Mouse (Mus musculus) kidney, adult 2 months (tissue): ENCODE data around the gene Nf1. TPM values are rescaled to one million over a fixed set of nuclear protein-coding genes. Genes with fewer than 3 reads are reported as not detected.
"Not testable (repeated sequence)": the region's sequence is repeated elsewhere in the genome, so short reads cannot be mapped to it uniquely, and the experiment has no call there.

Experiments
- DNase-seq: peaks from one replicate; pipeline ENCODE4 v3.0.0; 2021
- H3K27ac ChIP-seq: fragments of 200-500 bp; 2 replicates; pipeline ENCODE4 v1.5.1; 2012; ENCODE audit warnings: low read depth, low read length, control low read depth, inconsistent platforms; ENCODE audit not compliant: insufficient read depth
- H3K27me3 ChIP-seq: fragments of 200-500 bp; replicated peaks from 2 replicates; pipeline ENCODE4 v1.6.1; 2012; ENCODE audit warnings: mild to moderate bottlenecking, moderate library complexity, low read length, inconsistent platforms; ENCODE audit not compliant: control insufficient read depth, insufficient read depth
- H3K36me3 ChIP-seq: fragments of 200-500 bp; 2 replicates; pipeline ENCODE4 v1.6.1; 2012; ENCODE audit warnings: mild to moderate bottlenecking, moderate library complexity, low read length, inconsistent platforms; ENCODE audit not compliant: control insufficient read depth, insufficient read depth
- H3K4me1 ChIP-seq: fragments of 200-500 bp; 2 replicates; pipeline ENCODE4 v1.6.1; 2011; ENCODE audit warnings: low read length; ENCODE audit not compliant: control insufficient read depth, insufficient read depth
- H3K4me3 ChIP-seq: fragments of 200-500 bp; 2 replicates; pipeline ENCODE4 v1.5.1; 2011; ENCODE audit warnings: mild to moderate bottlenecking, low read depth, low read length, control low read depth; ENCODE audit not compliant: insufficient read depth
- CTCF ChIP-seq: fragments of 200-500 bp; conservative IDR thresholded peaks from 2 replicates; pipeline ENCODE4 v1.5.1; 2011; ENCODE audit warnings: low read depth, mild to moderate bottlenecking, control low read depth, low read length, moderate library complexity, mixed read lengths; ENCODE audit not compliant: insufficient read depth, insufficient read length
- POLR2A ChIP-seq: fragments of 200-500 bp; IDR thresholded peaks from one replicate; pipeline ENCODE4 v1.6.1; 2011; ENCODE audit warnings: low read depth, low read length, control low read depth
- WGBS: fragments of 180-500 bp; shearing (Covaris S2); methylation state at CpG from one replicate; pipeline ENCODE4 v1.1.7; 2018; 5-methylcytosine and 5-hydroxymethylcytosine counted together
- polyA plus RNA-seq: library from polyadenylated mRNA; depleted of rRNA; stranded (reverse); fragments of >200 nt; gene quantifications from 2 replicates; pipeline ENCODE4 v1.2.3, GENCODE M21; 2012

Gene Nf1
- polyA plus RNA-seq, 1 experiment = 10.2 TPM

GRCm38 (mm10) chr11:79296856-79297491 is 42.5 kb upstream of the Nf1 start, which contains the start of gene Gm9964:
Gm9964 (minus strand) TSS chr11:79296906.
- Histone ChIP-seq H3K27me3 (no peaks in the 10 kb centered on the region), H3K4me3 (no peak within 1 kb of the TSS), H3K27ac (no peak within 1 kb of the TSS), H3K36me3 (no peaks in the 10 kb centered on the region), H3K4me1 (peaks cover 6% of the 10 kb centered on the region)
- TF ChIP-seq CTCF (no peak), POLR2A (no peak)
- no peak for DNase-seq
- 48% methylated on average over 5 of the region's 5 CpGs for WGBS

- no peak for DNase-seq
- TF ChIP-seq POLR2A (no peak), CTCF (no peak)
- WGBS = 79% methylated on average over 9 of the region's 9 CpGs
- no peak overlapping the region for H3K4me3 ChIP-seq
- H3K4me1 ChIP-seq = no peaks in the 10 kb centered on the region
- H3K27ac ChIP-seq = no peak overlapping the region
- H3K36me3 ChIP-seq = no peaks in the 10 kb centered on the region
- H3K27me3 ChIP-seq = no peaks in the 10 kb centered on the region
These were observed 39.6 kb upstream of the Nf1 start for GRCm38 (mm10) chr11:79299719-79300431.

- no peak for TF ChIP-seq CTCF
- TF ChIP-seq POLR2A = no peak
- DNase-seq = no peak
- Histone ChIP-seq H3K4me1 (no peaks in the 10 kb centered on the region), H3K27ac (no peak overlapping the region), H3K27me3 (no peaks in the 10 kb centered on the region), H3K36me3 (no peaks in the 10 kb centered on the region), H3K4me3 (no peak overlapping the region)
- WGBS = 92% methylated on average over 6 of the region's 6 CpGs
These were observed 36.4 kb upstream of the Nf1 start for GRCm38 (mm10) chr11:79303109-79303508.

GRCm38 (mm10) chr11:79304245-79304644 is 35.2 kb upstream of the Nf1 start:
- WGBS = 96% methylated on average over 4 of the region's 4 CpGs
- H3K27ac ChIP-seq = not testable (repeated sequence)

GRCm38 (mm10) chr11:79305697-79306340 is 33.7 kb upstream of the Nf1 start:
- no peak for TF ChIP-seq POLR2A
- Histone ChIP-seq H3K27ac (0 out of 2 replicates have a peak overlapping the region, but pooled peaks have one; percentile 14), H3K36me3 (no peaks in the 10 kb centered on the region), H3K4me3 (no peak overlapping the region), H3K27me3 (no peaks in the 10 kb centered on the region), H3K4me1 (no peaks in the 10 kb centered on the region)
- 60% methylated on average over 9 of the region's 9 CpGs for WGBS
- peak; percentile 54 for DNase-seq

More at GRCm38 (mm10) chr11:79304245-79304644, 35.2 kb upstream of the Nf1 start:
- not testable (repeated sequence) for H3K4me3 ChIP-seq, DNase-seq, H3K36me3 ChIP-seq, H3K4me1 ChIP-seq, H3K27me3 ChIP-seq

- DNase-seq = no peak
- WGBS = 56% methylated on average over 7 of the region's 7 CpGs
These were observed 33.0 kb upstream of the Nf1 start for GRCm38 (mm10) chr11:79306510-79306909.

GRCm38 (mm10) chr11:79306996-79307395 is 32.5 kb upstream of the Nf1 start:
- H3K27me3 ChIP-seq = no peaks in the 10 kb centered on the region
- H3K4me3 ChIP-seq = no peak overlapping the region
- no peak for TF ChIP-seq POLR2A
- no peak for TF ChIP-seq CTCF
- WGBS = 57% methylated on average over 10 of the region's 10 CpGs
- DNase-seq = peak; percentile 27
- no peaks in the 10 kb centered on the region for H3K4me1 ChIP-seq
- no peaks in the 10 kb centered on the region for H3K36me3 ChIP-seq
- peak overlapping the region; percentile 16; the same call in 1 of the 2 replicates for H3K27ac ChIP-seq

More at GRCm38 (mm10) chr11:79306510-79306909, 33.0 kb upstream of the Nf1 start:
- Histone ChIP-seq H3K27ac (no peak overlapping the region; the same call in 1 of the 2 replicates), H3K36me3 (no peaks in the 10 kb centered on the region), H3K4me3 (no peak overlapping the region), H3K4me1 (no peaks in the 10 kb centered on the region), H3K27me3 (no peaks in the 10 kb centered on the region)
- TF ChIP-seq POLR2A = no peak
- TF ChIP-seq CTCF = no peak
